Mouse (Mus musculus): ENCODE measurements at regions not wholly inside any gene's neighbourhood (a gene's known extent, or its start where the extent isn't known, plus 50 kb on each side); places are given as distances from the start of the nearest gene placed in this dataset.

DNA sequence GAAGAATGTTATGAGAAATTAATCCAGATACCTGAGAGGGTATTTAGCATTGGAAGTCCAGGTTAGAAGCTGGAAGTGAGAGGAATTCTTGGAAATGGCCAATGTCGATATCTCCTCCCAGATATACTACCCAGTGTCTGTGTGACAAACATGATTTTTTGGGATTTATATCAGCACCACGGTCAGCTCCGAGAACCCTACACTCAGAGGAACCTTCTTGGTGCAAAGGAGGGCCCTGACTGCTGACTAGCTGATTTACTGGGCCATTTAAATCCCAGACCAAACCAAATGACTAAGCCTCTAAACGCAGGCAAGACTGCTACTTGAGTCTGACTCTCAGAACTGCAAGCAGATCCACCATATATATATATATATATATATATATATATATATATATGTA, 154.2 kb downstream of the Dmrta2 start:
- Histone ChIP-seq H3K36me3 (ENCODE audit: insufficient read depth, low read length) (no peaks in the 10 kb centered on the region), H3K27ac (no peak overlapping the region), H3K4me2 (ENCODE audit: low read length) (no peak overlapping the region), H3K4me3 (replicated peaks; ENCODE audit: low read depth, low read length) (no peak overlapping the region), H3K9ac (ENCODE audit: low read depth, low read length) (no peak overlapping the region), H3K4me1 (replicated peaks; ENCODE audit: insufficient read depth, low read length) (0 out of 2 replicates have a peak, but pooled peaks cover 7% of the 10 kb centered on the region), H3K27me3 (ENCODE audit: insufficient read depth, low read length) (no peaks in the 10 kb centered on the region), H3K9me3 (replicated peaks; ENCODE audit: low read length) (no peaks in the 10 kb centered on the region)
- WGBS = 33% methylated on average over 4 of the region's 4 CpGs
- DNase-seq (ENCODE audit: low spot score) = peak; percentile 63
- TF ChIP-seq CTCF (IDR thresholded peaks at IDR 0.05; ENCODE audit: low read depth) = no peak
- no peak for ATAC-seq (replicated peaks; ENCODE audit: low FRiP score, low read depth)

DNA sequence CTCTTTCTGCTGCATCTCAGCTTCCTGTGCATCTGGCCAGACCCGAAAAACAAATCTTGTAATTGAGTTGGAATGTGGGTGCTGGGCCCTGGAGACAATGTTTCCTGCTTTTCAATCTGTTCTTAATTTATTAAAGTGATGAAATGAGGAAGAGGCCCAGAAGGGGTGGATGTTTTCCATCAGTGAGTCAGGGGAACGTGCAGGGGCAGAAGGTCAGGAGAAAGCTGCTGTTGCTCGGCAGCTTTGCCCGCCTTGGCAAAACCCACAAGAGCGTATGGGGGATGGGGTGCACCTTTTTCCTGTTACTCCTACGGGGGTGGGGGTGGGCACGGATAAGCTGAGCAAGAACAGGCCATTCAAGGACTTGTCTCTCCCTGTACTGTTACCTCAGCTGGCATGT, 156.2 kb downstream of the Dmrta2 start:
- Histone ChIP-seq H3K4me2 (ENCODE audit: low read length) (no peak overlapping the region), H3K9me3 (replicated peaks; ENCODE audit: low read length) (no peaks in the 10 kb centered on the region), H3K27ac (no peak overlapping the region), H3K4me3 (replicated peaks; ENCODE audit: low read depth, low read length) (no peak overlapping the region), H3K36me3 (ENCODE audit: insufficient read depth, low read length) (no peaks in the 10 kb centered on the region), H3K9ac (ENCODE audit: low read depth, low read length) (no peak overlapping the region), H3K4me1 (replicated peaks; ENCODE audit: insufficient read depth, low read length) (0 out of 2 replicates have a peak, but pooled peaks cover 7% of the 10 kb centered on the region), H3K27me3 (ENCODE audit: insufficient read depth, low read length) (no peaks in the 10 kb centered on the region)
- TF ChIP-seq CTCF (IDR thresholded peaks at IDR 0.05; ENCODE audit: low read depth) = no peak
- DNase-seq (ENCODE audit: low spot score) (peak; percentile 64), ATAC-seq (replicated peaks; ENCODE audit: low FRiP score, low read depth) (peak; percentile 33; the same call in 1 of the 2 replicates)
- WGBS = 2% methylated on average over 7 of the region's 7 CpGs

DNA sequence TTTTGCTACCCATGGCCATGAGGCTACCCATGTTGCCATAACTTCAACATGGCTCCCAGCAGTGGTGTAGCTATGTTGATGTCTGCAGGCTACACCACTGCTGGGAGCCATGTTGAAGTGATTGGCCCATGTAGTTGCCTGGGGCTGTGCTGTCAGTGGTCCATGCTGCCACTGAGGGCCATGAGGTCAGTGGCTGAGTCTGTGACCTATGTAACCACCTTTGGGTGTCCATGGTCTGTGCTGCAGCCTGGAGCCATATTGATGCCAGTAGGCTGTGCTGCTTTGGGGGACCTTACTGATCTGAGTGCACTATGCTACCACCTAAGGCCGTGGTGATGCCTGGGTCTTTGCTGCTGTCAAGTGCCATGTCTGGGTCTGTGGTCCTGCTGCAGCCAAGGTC, 167.4 kb downstream of the Dmrta2 start:
- ATAC-seq (replicated peaks; ENCODE audit: low FRiP score, low read depth) = no peak
- H3K9me3 ChIP-seq (replicated peaks; ENCODE audit: low read length) = no peaks in the 10 kb centered on the region
- H3K27me3 ChIP-seq (ENCODE audit: insufficient read depth, low read length) = no peaks in the 10 kb centered on the region
- H3K4me3 ChIP-seq (replicated peaks; ENCODE audit: low read depth, low read length) = no peak overlapping the region
- no peak for DNase-seq (ENCODE audit: low spot score)
- H3K27ac ChIP-seq = no peak overlapping the region
- no peaks in the 10 kb centered on the region for H3K36me3 ChIP-seq (ENCODE audit: insufficient read depth, low read length)
- WGBS = 95% methylated on average over 1 of the region's 1 CpGs
- H3K4me1 ChIP-seq (replicated peaks; ENCODE audit: insufficient read depth, low read length) = no peaks in the 10 kb centered on the region
- no peak overlapping the region for H3K4me2 ChIP-seq (ENCODE audit: low read length)
- no peak overlapping the region for H3K9ac ChIP-seq (ENCODE audit: low read depth, low read length)
- TF ChIP-seq CTCF (IDR thresholded peaks at IDR 0.05; ENCODE audit: low read depth) = no peak

DNA sequence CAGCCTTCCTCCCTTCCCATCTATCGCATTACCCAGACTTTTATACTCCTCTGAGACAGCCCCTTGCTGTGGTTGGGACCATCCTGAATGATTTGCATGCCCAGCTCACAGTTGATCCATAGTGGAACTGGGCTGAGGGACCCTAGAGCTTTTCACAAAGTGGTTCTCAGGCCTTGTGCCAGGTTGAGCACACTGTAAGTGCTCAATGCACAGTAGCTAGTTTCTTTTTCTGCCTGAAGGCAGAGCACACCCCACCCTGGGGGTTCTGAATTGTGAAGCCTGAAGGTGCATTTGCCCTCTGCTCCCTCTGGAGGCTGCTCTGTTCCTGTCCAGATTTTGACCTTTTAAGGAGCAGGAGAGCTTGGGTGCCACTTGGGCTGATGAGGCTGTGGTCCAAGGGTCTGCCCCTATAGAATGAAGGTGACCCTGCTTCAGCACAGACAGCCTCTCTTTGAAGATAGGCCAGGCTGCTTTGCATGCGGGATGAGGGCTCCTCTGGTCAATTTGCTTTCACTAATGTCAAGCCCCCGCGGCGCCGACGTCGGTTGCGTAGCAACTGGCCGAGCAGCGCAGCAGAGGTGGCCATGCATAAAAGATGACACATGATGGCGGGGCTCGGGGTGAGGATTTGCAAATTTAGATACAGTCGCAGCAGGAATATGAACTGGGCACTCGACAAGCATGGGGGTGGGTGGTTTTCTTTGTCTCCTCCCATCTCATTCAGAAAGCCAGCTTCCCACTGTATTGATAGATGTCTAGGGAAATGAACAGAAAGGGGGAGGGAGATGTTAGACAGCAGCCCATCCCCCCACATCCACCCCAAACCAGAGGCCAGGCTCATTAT, 174.5 kb downstream of the Dmrta2 start:
- no peak overlapping the region for H3K4me3 ChIP-seq (replicated peaks; ENCODE audit: low read depth, low read length)
- no peak for TF ChIP-seq CTCF (IDR thresholded peaks at IDR 0.05; ENCODE audit: low read depth)
- peak overlapping the region; percentile 23; the same call in 1 of the 2 replicates for H3K4me2 ChIP-seq (ENCODE audit: low read length)
- H3K9ac ChIP-seq (ENCODE audit: low read depth, low read length) = no peak overlapping the region
- peak; percentile 1 for DNase-seq (ENCODE audit: low spot score)
- no peaks in the 10 kb centered on the region for H3K36me3 ChIP-seq (ENCODE audit: insufficient read depth, low read length)
- no peaks in the 10 kb centered on the region for H3K27me3 ChIP-seq (ENCODE audit: insufficient read depth, low read length)
- 12% methylated on average over 15 of the region's 15 CpGs for WGBS
- H3K27ac ChIP-seq = no peak overlapping the region
- no peaks in the 10 kb centered on the region for H3K4me1 ChIP-seq (replicated peaks; ENCODE audit: insufficient read depth, low read length)
- no peaks in the 10 kb centered on the region for H3K9me3 ChIP-seq (replicated peaks; ENCODE audit: low read length)
- ATAC-seq (replicated peaks; ENCODE audit: low FRiP score, low read depth) = no peak
